Mouse (Mus musculus) v-Abl transformed pro-B cells (cell line): ENCODE measurements around the gene E330021D16Rik.

Experiments used
- in situ Hi-C, 2 experiments: fragments of 400-800 bp; cut with MboI; formaldehyde crosslinking; loops; one replicate each; pipeline ENCODE4 v1.15.1; 2025; ENCODE audit not compliant: unreplicated experiment in 2 of 2

Gene E330021D16Rik

GRCm38 (mm10) chr6:136425956-136426355 is 10.6 kb upstream of the E330021D16Rik start:
- in situ Hi-C loops, result loop anchor here (5.0 to 25.0 kb wide), 4 partner anchors 41 to 1311 kb away; partner anchors contain the start of gene Strap (in 1 of the 2)

GRCm38 (mm10) chr6:136424166-136424565 is 8.8 kb upstream of the E330021D16Rik start:
- in situ Hi-C loops, result loop anchor here (5.0 to 10.0 kb wide), 5 partner anchors 38 to 561 kb away; no protein-coding TSS in a partner anchor

- in situ Hi-C loops, result loop anchor here (5.0 to 10.0 kb wide), 5 partner anchors 39 to 562 kb away; no protein-coding TSS in a partner anchor
Observed at GRCm38 (mm10) chr6:136423201-136423600, 7.8 kb upstream of the E330021D16Rik start.

GRCm38 (mm10) chr6:136422084-136422853 is 6.9 kb upstream of the E330021D16Rik start:
- in situ Hi-C loops, result loop anchor here (5.0 to 10.0 kb wide), 5 partner anchors 40 to 563 kb away; no protein-coding TSS in a partner anchor

- in situ Hi-C loops, result loop anchor here (5.0 to 10.0 kb wide), 5 partner anchors 41 to 564 kb away; no protein-coding TSS in a partner anchor
Observed at GRCm38 (mm10) chr6:136421059-136421458, 5.7 kb upstream of the E330021D16Rik start.

GRCm38 (mm10) chr6:136418889-136419835 is 3.8 kb upstream of the E330021D16Rik start:
- in situ Hi-C loops, result no loop called here

GRCm38 (mm10) chr6:136418333-136418848 is 3.0 kb upstream of the E330021D16Rik start:
- in situ Hi-C loops, result no loop called here

- in situ Hi-C loops, result no loop called here
Observed at GRCm38 (mm10) chr6:136417864-136418263, 2.5 kb upstream of the E330021D16Rik start.

- in situ Hi-C loops, result no loop called here
Observed at GRCm38 (mm10) chr6:136413856-136414362, 1.5 kb downstream of the E330021D16Rik start.

- in situ Hi-C loops, result no loop called here
Observed at GRCm38 (mm10) chr6:136407608-136408192, 7.7 kb downstream of the E330021D16Rik start.

GRCm38 (mm10) chr6:136396860-136397259 is 18.5 kb downstream of the E330021D16Rik start:
- in situ Hi-C loops, result no loop called here

GRCm38 (mm10) chr6:136390262-136390661 is 25.1 kb downstream of the E330021D16Rik start:
- in situ Hi-C loops, result no loop called here

GRCm38 (mm10) chr6:136385287-136385686 is 30.1 kb downstream of the E330021D16Rik start:
- in situ Hi-C loops, result no loop called here

GRCm38 (mm10) chr6:136383218-136383617 is 32.2 kb downstream of the E330021D16Rik start:
- in situ Hi-C loops, result no loop called here

GRCm38 (mm10) chr6:136376097-136376496 is 39.3 kb downstream of the E330021D16Rik start:
- in situ Hi-C loops, result no loop called here

- in situ Hi-C loops, result loop anchor here (25.0 kb wide), 1 partner anchor 1277 kb away; no protein-coding TSS in a partner anchor
Observed at GRCm38 (mm10) chr6:136364430-136365098, 50.8 kb downstream of the E330021D16Rik start.

GRCm38 (mm10) chr6:136364008-136364407 is 51.4 kb downstream of the E330021D16Rik start:
- in situ Hi-C loops, result loop anchor here (25.0 kb wide), 1 partner anchor 1277 kb away; no protein-coding TSS in a partner anchor

GRCm38 (mm10) chr6:136363313-136363712 is 52.1 kb downstream of the E330021D16Rik start:
- in situ Hi-C loops, result loop anchor here (25.0 kb wide), 1 partner anchor 1276 kb away; no protein-coding TSS in a partner anchor

- in situ Hi-C loops, result loop anchor here (25.0 kb wide), 1 partner anchor 1271 kb away; no protein-coding TSS in a partner anchor
Observed at GRCm38 (mm10) chr6:136358471-136358870, 56.9 kb downstream of the E330021D16Rik start.
